Mouse (Mus musculus) adrenal gland, adult (tissue): ENCODE data around the gene Llgl2.

Source experiments
- DNase-seq, 2 experiments: peaks; one replicate each; pipeline ENCODE4 v3.0.0; 2022 to 2023; ENCODE audit warnings: low spot score in 1 of 2; ENCODE audit not compliant: inconsistent age in 2 of 2

Llgl2 gene

GRCm38 (mm10) chr11:115875935-115876334 is 52.1 kb downstream of the Llgl2 start:
- DNase-seq, result no peak

- no peak for DNase-seq
Measured at GRCm38 (mm10) chr11:115876438-115876837, 52.6 kb downstream of the Llgl2 start.

GRCm38 (mm10) chr11:115877174-115877755 is 53.4 kb downstream of the Llgl2 start:
- DNase-seq, result no peak

- no peak for DNase-seq
Measured at GRCm38 (mm10) chr11:115878071-115878470, 54.2 kb downstream of the Llgl2 start.

GRCm38 (mm10) chr11:115881002-115881401 is 57.2 kb downstream of the Llgl2 start:
- peak in 1 of 2 experiments; percentile 73 for DNase-seq

- DNase-seq, result no peak
Measured at GRCm38 (mm10) chr11:115883251-115883650, 59.4 kb downstream of the Llgl2 start.

GRCm38 (mm10) chr11:115884361-115884760 is 60.5 kb downstream of the Llgl2 start:
- no peak for DNase-seq

- DNase-seq, result no peak
Measured at GRCm38 (mm10) chr11:115885281-115885680, 61.4 kb downstream of the Llgl2 start.

- DNase-seq, result peak; percentile 51 to 63
Measured at GRCm38 (mm10) chr11:115886446-115886845, 62.6 kb downstream of the Llgl2 start.

GRCm38 (mm10) chr11:115888020-115888419 is 64.2 kb downstream of the Llgl2 start:
- no peak for DNase-seq

- no peak for DNase-seq
Measured at GRCm38 (mm10) chr11:115889159-115889558, 65.3 kb downstream of the Llgl2 start.

- no peak for DNase-seq
Measured at GRCm38 (mm10) chr11:115892213-115892612, 68.4 kb downstream of the Llgl2 start.

GRCm38 (mm10) chr11:115893071-115893470 is 69.2 kb downstream of the Llgl2 start:
- DNase-seq, result no peak

- DNase-seq, result no peak
Measured at GRCm38 (mm10) chr11:115894755-115895520, 71.1 kb downstream of the Llgl2 start.

GRCm38 (mm10) chr11:115898446-115898845 is 74.6 kb downstream of the Llgl2 start:
- no peak for DNase-seq

- peak in 1 of 2 experiments; percentile 64 for DNase-seq
Measured at GRCm38 (mm10) chr11:115898886-115899285, 75.0 kb downstream of the Llgl2 start.

- peak in 1 of 2 experiments; percentile 61 for DNase-seq
Measured at GRCm38 (mm10) chr11:115899486-115900266, 75.8 kb downstream of the Llgl2 start, which contains the start of gene Smim5. TSS of gene Smim5 (plus strand) at chr11:115899966.

GRCm38 (mm10) chr11:115900561-115901337 is 76.9 kb downstream of the Llgl2 start:
- DNase-seq, result no peak

- no peak for DNase-seq
Measured at GRCm38 (mm10) chr11:115901338-115902161, 77.7 kb downstream of the Llgl2 start.

- DNase-seq, result no peak
Measured at GRCm38 (mm10) chr11:115902177-115902576, 78.3 kb downstream of the Llgl2 start.
